ENCODE assay signal across 15 mouse cellular contexts in genomic region chr7:101329606-101330005, GRCm38 (mm10). TPM values are rescaled to one million over a fixed set of nuclear protein-coding genes. Genes with fewer than 3 reads are reported as not detected.
A peak's percentile ranks its signal among the peaks of the same experiment; 100 is the strongest.
DNase-seq lines count a peak whose midpoint lies in the region; ATAC-seq and TF ChIP-seq lines count a peak whose summit lies in the region.
"Had no signal": no experiment of that assay in that cellular context is flagged by ENCODE, and none has a peak within 500 bp of the region (broad histone marks: within the 10 kb centered on the region; RNA-seq: fewer than 3 reads in every experiment).

No protein-coding gene starts in this region.

- no peak for TF ChIP-seq POLR2A in liver, adult 2 months (IDR thresholded peaks at IDR 0.05; ENCODE audit: extremely low read depth, insufficient read depth, low read length)
- no peak for TF ChIP-seq POLR2A in myocyte (IDR thresholded peaks at IDR 0.05; ENCODE audit: insufficient read length, low read depth)

- H3K9ac ChIP-seq in heart, embryonic 12.5 days, result 0 out of 2 replicates have a peak overlapping the region, but pooled peaks have one; percentile 32
- H3K9ac ChIP-seq in liver, adult 2 months (ENCODE audit: low read depth, low read length), result peak overlapping the region; percentile 67
- H3K9ac ChIP-seq: embryonic facial prominence, embryonic 12.5 days; forebrain, embryonic 15.5 days; liver, embryonic 14.5 days had no signal

- no peak overlapping the region for H3K4me2 ChIP-seq in heart, embryonic 12.5 days
- peak overlapping the region; percentile 74 for H3K4me2 ChIP-seq in myocyte (ENCODE audit: low read depth)
- H3K4me2 ChIP-seq: embryonic facial prominence, embryonic 12.5 days; forebrain, embryonic 15.5 days; midbrain, embryonic 12.5 days; neural tube, embryonic 13.5 days had no signal

- H3ac ChIP-seq in myocyte (ENCODE audit: control insufficient read depth, insufficient read length), result no peak overlapping the region

- no peak for DNase-seq in heart, adult 8-10 months (ENCODE audit: low spot score)
- DNase-seq in liver, adult 2 months (ENCODE audit: extremely low read depth, low read depth, low spot score), result peak; percentile 46
- DNase-seq in liver, result no peak
- peak; percentile 9 for DNase-seq in NIH3T3 (ENCODE audit: low read depth)
- no peak for DNase-seq in gastrocnemius, adult 8-10 months (ENCODE audit: low spot score in 2 of 2)
- DNase-seq: heart, adult 18-20 months; kidney, adult 8-10 months; kidney, postnatal 36 days had no signal

- WGBS in heart, embryonic 12.5 days, result 62% methylated on average over 4 of the region's 4 CpGs
- WGBS in liver, adult 2 months, result 35% methylated on average over 4 of the region's 4 CpGs

- no peak for ATAC-seq in heart, embryonic 12.5 days (ENCODE audit: insufficient number of reproducible peaks, low FRiP score)

- TF ChIP-seq CTCF in liver, adult 2 months (IDR thresholded peaks at IDR 0.05; ENCODE audit: low read depth, low read length), result no peak

- H3K27ac ChIP-seq in heart, embryonic 12.5 days (ENCODE audit: poor library complexity, severe bottlenecking), result no peak overlapping the region
- H3K27ac ChIP-seq in liver, adult 2 months (replicated peaks; ENCODE audit: insufficient read depth, low read depth, low read length), result peak overlapping the region; percentile 98
- H3K27ac ChIP-seq: embryonic facial prominence, embryonic 12.5 days; liver, embryonic 14.5 days; midbrain, embryonic 12.5 days had no signal

- H3K27me3 ChIP-seq in heart, embryonic 12.5 days (replicated peaks), result peaks cover 41% of the 10 kb centered on the region
- no peaks in the 10 kb centered on the region for H3K27me3 ChIP-seq in liver, adult 2 months (ENCODE audit: control insufficient read depth, insufficient read depth, low read length)
- no peaks in the 10 kb centered on the region for H3K27me3 ChIP-seq in myocyte (ENCODE audit: control insufficient read depth, insufficient read depth, insufficient read length)
- H3K27me3 ChIP-seq: embryonic facial prominence, embryonic 12.5 days; forebrain, embryonic 15.5 days; midbrain, embryonic 12.5 days; neural tube, embryonic 13.5 days had no signal

- no peaks in the 10 kb centered on the region for H3K36me3 ChIP-seq in heart, embryonic 12.5 days
- peaks cover 32% of the 10 kb centered on the region for H3K36me3 ChIP-seq in liver, adult 2 months (ENCODE audit: control insufficient read depth, insufficient read depth, low read length)
- no peaks in the 10 kb centered on the region for H3K36me3 ChIP-seq in myocyte (ENCODE audit: control insufficient read depth, insufficient read depth)
- H3K36me3 ChIP-seq: embryonic facial prominence, embryonic 12.5 days; forebrain, embryonic 15.5 days; midbrain, embryonic 12.5 days; neural tube, embryonic 13.5 days had no signal

- H3K4me1 ChIP-seq in heart, embryonic 12.5 days (replicated peaks), result peaks cover 29% of the 10 kb centered on the region
- peaks cover 68% of the 10 kb centered on the region for H3K4me1 ChIP-seq in liver, adult 2 months (ENCODE audit: control insufficient read depth, insufficient read depth, low read length)

- H3K4me3 ChIP-seq in heart, embryonic 12.5 days, result no peak overlapping the region
- no peak overlapping the region for H3K4me3 ChIP-seq in liver, adult 2 months (ENCODE audit: insufficient read depth, low read depth, low read length)
- no peak overlapping the region for H3K4me3 ChIP-seq in myocyte
- H3K4me3 ChIP-seq: embryonic facial prominence, embryonic 12.5 days; forebrain, embryonic 15.5 days; midbrain, embryonic 12.5 days; neural tube, embryonic 13.5 days had no signal

- peaks cover 29% of the 10 kb centered on the region; the same call in 1 of the 2 replicates for H3K79me2 ChIP-seq in liver, adult 2 months (ENCODE audit: control insufficient read depth, insufficient read depth, low read length)
- H3K79me2 ChIP-seq in myocyte (ENCODE audit: control insufficient read depth, insufficient read depth), result no peaks in the 10 kb centered on the region

- H3K9me3 ChIP-seq in heart, embryonic 12.5 days (replicated peaks), result no peaks in the 10 kb centered on the region
- H3K9me3 ChIP-seq: embryonic facial prominence, embryonic 12.5 days; forebrain, embryonic 15.5 days; midbrain, embryonic 12.5 days; neural tube, embryonic 13.5 days had no signal

TF ChIP-seq in myocyte, 11 proteins besides CTCF, POLR2A, EP300 and RAD21:
- TF ChIP-seq MAX (IDR thresholded peaks at IDR 0.05; ENCODE audit: low read depth) (no peak), E2F4 (IDR thresholded peaks at IDR 0.05; ENCODE audit: insufficient read depth) (no peak), CEBPB (IDR thresholded peaks at IDR 0.05; ENCODE audit: insufficient read depth, poor library complexity, severe bottlenecking) (no peak), USF1 (IDR thresholded peaks at IDR 0.05; ENCODE audit: low read depth) (no peak), REST (IDR thresholded peaks at IDR 0.05; ENCODE audit: insufficient read depth, insufficient read length) (no peak), TCF3 (IDR thresholded peaks at IDR 0.05; ENCODE audit: insufficient read length, low read depth) (no peak), MYOD1 (IDR thresholded peaks at IDR 0.05; ENCODE audit: control insufficient read depth in 1 of 3, insufficient read length in 2 of 3, low read depth in 2 of 3) (no peak), TCF12 (IDR thresholded peaks at IDR 0.05; ENCODE audit: insufficient read depth, poor library complexity, severe bottlenecking) (no peak), POLR2AphosphoS2 (IDR thresholded peaks at IDR 0.05; ENCODE audit: insufficient read length, low read depth) (no peak), SRF (IDR thresholded peaks at IDR 0.05; ENCODE audit: control insufficient read depth, insufficient read length, low read depth) (no peak), MYOG (IDR thresholded peaks at IDR 0.05; ENCODE audit: control insufficient read depth in 1 of 3, insufficient read depth in 1 of 3, insufficient read length in 2 of 3, low read depth in 2 of 3) (no peak)

RNA-seq across cellular contexts. Expression of gene Stard10, which starts 12.7 kb away (rescaled TPM):
- 22.9 and 28.6 TPM in 2 replicates for polyA plus RNA-seq in heart, embryonic 12.5 days (2016; fragmentation: Nextera tagmentation; extraction: Ambion mirVana)
- 10 to 100 TPM; 57.4 to 86.0 (median 69.5) TPM for total RNA-seq in heart, adult 8-10 months (2022)
- total RNA-seq in liver, adult 2 months (2014; rRNA removed), result 779 and 846 TPM in 2 replicates
- polyA plus RNA-seq in liver, adult 2 months (2012; rRNA removed), result 1,131 and 1,407 TPM in 2 replicates
- polyA plus RNA-seq in myocyte (2012; fragmentation: generic; extraction: Trizol), result 39.6 TPM
- 10 to 100 TPM; 34.9 to 48.5 (median 43.7) TPM for total RNA-seq in gastrocnemius, adult 8-10 months (2022)

RNA-seq across cellular contexts. Expression of gene Arap1, which starts 18.3 kb away (rescaled TPM):
- polyA plus RNA-seq in heart, embryonic 12.5 days (2016; fragmentation: Nextera tagmentation; extraction: Ambion mirVana), result 19.9 and 22.5 TPM in 2 replicates
- 10 to 100 TPM; 27.2 to 40.0 (median 28.4) TPM for total RNA-seq in heart, adult 8-10 months (2022)
- 43.8 and 51.0 TPM in 2 replicates for total RNA-seq in liver, adult 2 months (2014; rRNA removed)
- 88.2 and 89.2 TPM in 2 replicates for polyA plus RNA-seq in liver, adult 2 months (2012; rRNA removed)
- polyA plus RNA-seq in myocyte (2012; fragmentation: generic; extraction: Trizol), result 24.7 TPM
- 10 to 100 TPM; 16.1 to 18.5 (median 17.1) TPM for total RNA-seq in gastrocnemius, adult 8-10 months (2022)

RNA-seq across cellular contexts. Expression of gene Atg16l2, which starts 27.6 kb away (rescaled TPM):
- polyA plus RNA-seq in heart, embryonic 12.5 days (2016; fragmentation: Nextera tagmentation; extraction: Ambion mirVana), result 22.6 and 23.8 TPM in 2 replicates
- total RNA-seq in heart, adult 8-10 months (2022), result 10 to 100 TPM in 2 of 4 experiments, 1 to 10 TPM in 2; 5.7 to 12.3 (median 9.3) TPM
- 8.7 and 9.1 TPM in 2 replicates for total RNA-seq in liver, adult 2 months (2014; rRNA removed)
- 8.2 and 13.8 TPM in 2 replicates for polyA plus RNA-seq in liver, adult 2 months (2012; rRNA removed)
- polyA plus RNA-seq in myocyte (2012; fragmentation: generic; extraction: Trizol), result 6.6 TPM
- total RNA-seq in gastrocnemius, adult 8-10 months (2022), result 1 to 10 TPM; 3.2 to 5.3 (median 4.3) TPM

Comparison
In these comparisons a context has a peak if more than half of its experiments do, and no peak if none do; other contexts are left out.
1. DNase-seq: peak in liver, adult 2 months (single experiment) and NIH3T3 (single experiment); none in heart, adult 8-10 months (single experiment), liver (single experiment) and gastrocnemius, adult 8-10 months (0 of 2).